Mouse (Mus musculus) gastrocnemius, adult 8-10 months (tissue): Measurements from ENCODE around the gene Srrd. TPM values are rescaled to one million over a fixed set of nuclear protein-coding genes. Genes with fewer than 3 reads are reported as not detected.
A peak's percentile ranks its signal among the peaks of the same experiment; 100 is the strongest.
"Not testable (repeated sequence)": the region's sequence is repeated elsewhere in the genome, so short reads cannot be mapped to it uniquely, and the experiment has no call there.

Experiments used
- DNase-seq, 2 experiments: peaks; one replicate each; pipeline ENCODE4 v3.0.0; 2022; ENCODE audit warnings: low spot score in 2 of 2
- total RNA-seq, 4 experiments: library from RNA; stranded (reverse); gene quantifications; 2 replicates each; pipeline ENCODE4 v1.2.4; 2022

Srrd gene
- total RNA-seq, 4 experiments from 2014 or later, result 3.8 to 7.2 (median 5.1) TPM

DNA sequence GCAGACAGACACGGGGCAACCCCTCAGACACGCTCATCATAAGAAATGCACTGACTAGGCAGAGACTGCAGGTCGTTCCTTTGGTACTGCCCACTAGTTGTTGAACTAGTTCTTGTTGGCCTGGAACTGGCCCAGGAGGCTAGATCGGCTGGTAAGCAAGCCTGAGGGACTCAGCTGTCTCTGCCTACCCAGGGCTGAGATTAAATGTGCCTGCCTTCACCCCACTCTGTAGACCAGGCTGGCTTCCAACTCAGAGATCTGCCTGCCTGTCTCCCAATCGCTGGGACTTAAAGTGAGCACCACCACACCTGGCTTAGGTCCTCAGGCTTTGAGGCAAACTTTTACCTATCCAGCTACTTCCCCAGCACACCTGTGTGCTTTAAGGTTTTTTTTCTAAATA, 22.5 kb downstream of the Srrd start:
- DNase-seq, result no peak

DNA sequence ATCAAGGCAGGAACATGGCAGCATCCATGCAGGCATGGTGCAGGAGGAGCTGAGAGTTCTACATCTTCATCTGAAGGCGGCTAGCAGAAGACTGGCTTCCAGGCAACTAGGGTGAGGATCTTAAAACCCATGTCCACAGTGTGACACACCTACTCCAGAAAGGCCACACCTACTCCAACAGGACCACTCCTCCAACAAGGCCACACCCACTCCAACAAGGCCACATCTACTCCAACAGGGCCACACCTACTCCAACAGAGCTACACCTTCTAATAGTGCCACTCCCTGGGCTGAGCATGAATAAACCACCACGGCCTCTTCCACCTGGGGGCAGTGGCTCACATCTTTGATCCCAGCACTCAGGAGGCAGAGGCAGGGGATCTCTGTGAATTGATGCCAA, 23.5 kb downstream of the Srrd start:
- DNase-seq, result not testable (repeated sequence)

DNA sequence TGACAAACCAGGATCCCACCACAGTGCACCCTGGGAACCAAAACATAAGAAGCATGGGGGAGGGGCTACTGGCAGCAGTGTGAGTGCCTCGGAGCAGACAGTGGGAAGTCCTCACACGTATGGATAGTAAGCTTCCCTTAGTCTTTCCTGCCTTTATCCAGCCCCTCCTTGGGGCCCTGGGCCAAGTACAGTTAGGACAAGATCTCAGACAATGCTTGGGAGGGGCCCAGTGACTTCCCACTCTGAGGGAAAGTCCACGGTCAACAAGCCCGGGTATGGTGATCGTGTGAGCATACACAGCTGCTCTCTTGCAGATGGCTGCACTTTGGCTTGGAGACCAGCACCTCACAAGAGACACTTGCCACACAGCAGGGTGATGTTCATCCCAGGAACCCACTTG, 25.5 kb downstream of the Srrd start:
- DNase-seq, result no peak

DNA sequence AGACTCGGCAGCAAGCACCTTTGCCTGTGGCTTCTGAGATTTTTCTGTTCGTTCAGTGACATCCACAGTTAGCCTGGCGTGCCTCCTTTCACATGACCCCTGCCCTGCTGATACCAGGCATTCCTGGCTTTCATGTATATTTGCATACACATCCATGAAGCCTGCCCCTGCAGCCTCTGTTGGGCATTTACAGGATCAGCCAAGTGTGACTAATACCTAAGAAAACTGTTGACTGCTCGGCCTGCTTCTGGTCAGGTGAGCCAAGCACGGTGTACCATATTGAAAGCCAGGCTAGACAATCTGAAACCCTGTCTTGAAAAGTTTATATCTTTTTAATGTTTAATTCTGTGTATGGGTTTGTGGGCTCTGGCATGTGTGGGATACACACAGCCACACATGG, 26.4 kb downstream of the Srrd start:
- no peak for DNase-seq

DNA sequence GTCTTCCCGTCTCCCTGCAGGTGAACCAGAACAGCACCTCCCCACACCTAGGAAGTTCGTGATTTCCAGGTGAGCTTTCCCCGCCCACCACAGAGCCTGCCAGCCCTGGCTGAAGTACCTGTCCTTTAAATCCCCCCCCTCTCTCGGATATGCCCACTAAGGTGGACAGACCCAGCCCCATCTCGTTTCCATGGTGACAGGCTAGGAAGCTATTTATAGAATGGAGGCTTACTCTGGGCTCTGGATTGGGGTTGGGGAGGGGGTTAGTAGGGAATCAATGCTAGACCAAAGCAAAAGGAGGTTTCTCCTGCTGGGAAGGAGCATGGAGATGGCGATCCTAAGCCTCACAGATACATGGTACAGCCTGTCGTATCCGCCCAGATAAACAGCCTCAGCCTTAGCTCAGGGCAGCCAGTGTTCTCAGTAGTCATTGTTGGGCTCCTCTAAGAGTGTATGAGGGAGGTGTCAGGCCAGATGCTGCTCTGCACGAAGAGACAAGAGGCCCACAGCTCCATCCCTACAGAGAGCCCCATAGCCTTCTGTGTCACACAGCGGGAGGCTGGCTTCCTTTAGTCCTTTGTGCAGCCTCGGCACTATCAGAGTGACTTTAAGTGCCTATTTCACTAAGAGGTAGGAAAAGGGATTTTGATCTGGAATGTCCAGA, 29.5 kb downstream of the Srrd start:
- DNase-seq, result no peak

DNA sequence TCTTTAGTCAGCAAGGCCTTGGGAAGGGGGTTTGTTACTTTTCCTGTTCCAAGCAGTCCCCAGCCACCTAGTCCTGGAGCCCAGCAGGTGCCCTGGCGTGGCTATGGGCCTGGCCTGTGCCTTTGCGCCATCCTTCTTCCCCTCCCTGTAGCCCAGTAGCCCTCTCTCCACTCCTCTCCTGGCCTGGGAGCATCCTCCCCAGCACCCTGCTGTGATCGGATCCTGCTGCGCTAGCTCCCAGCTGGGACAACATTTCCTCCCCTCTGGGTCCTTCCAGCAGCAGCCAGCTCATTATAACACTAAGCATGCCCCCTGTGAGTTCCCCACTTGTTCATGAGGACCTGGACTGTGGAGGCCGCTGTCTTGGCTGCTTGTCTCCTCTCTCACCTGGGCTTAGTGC, 37.0 kb downstream of the Srrd start:
- DNase-seq, result no peak

DNA sequence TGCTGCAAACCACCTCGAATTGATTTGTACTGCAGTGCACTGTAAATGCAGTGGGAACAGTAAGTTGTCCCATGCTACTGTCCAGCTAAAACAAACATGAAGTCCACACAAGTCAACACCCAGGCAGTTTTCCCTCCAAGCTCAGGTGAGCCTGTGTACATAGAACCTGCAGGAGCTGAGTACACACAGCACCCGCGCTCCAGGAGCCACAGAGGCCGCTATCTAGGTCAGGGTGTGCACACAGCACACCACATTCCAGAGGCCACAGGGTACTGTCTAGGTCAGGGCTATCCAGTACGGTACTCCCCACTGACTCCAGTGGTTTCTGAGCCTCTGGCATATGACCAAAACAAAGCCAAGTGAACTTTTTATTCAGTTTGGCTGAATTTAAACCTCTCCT, 40.5 kb downstream of the Srrd start:
- DNase-seq, result no peak

DNA sequence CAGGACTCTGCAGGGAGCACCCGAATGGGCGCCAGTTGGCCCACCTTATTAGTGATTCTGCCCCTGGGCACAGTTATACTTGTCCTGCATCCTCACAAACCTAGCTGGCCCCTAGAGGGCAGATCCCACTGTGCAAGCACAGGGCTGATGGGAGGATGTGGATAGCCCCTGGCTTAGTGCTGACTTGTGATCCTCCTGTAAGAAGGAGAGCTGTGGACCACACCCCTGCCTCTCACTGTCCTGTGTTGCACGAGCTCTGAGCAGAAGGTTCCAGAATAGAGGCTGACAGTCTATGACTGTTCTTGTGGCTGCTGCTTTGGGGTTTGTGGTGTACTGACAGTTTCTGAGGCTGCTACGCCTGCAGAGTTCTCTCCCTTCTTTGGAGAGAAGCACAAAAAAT, 41.1 kb downstream of the Srrd start:
- DNase-seq, result no peak

DNA sequence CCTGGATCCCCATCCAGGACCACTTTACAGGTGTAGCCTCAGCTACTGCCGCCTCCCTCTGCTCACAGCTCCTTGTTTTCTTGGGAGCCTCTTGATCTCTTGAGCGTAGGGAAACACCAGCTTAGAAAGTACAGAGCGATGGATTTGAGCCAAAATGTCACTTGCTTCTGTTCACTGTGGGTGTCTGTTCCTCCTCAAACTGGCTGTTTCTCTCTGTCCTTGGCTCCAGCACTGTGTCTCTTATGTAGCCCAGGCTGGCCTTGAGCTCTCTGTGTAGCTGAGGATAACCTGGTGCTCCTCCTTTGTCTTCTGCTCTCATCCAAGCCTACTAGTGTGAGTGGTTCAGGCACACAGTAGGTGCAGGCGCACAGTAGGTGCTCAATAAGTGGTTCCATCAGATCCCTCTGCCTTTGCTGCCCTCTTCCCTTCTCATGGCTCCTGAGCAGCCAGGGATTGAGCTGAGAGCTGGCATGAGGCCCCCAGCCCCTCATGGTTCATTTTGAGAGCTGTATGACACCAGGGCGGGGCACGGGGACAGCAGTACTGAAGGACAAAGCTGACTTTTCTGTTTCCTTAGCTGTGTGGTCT, 42.0 kb downstream of the Srrd start:
- no peak for DNase-seq

DNA sequence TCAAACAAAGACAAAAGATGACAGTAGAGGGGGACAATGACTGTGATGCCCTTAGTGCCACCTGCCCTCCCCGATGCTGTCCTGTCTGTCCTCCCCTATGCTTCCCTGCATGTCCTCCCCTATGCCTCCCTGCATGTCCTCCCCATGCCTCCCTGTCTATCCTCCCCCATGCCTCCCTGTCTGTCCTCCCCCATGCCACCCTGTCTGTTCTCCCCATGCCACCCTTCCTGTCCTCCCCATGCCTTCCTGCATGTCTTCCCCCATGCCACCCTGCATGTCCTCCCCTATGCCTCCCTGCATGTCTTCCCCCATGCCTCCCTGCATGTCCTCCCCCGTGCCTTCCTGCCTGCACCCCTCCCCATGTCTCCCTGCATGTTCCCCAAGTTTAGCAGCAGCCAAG, 42.7 kb downstream of the Srrd start:
- no peak for DNase-seq

DNA sequence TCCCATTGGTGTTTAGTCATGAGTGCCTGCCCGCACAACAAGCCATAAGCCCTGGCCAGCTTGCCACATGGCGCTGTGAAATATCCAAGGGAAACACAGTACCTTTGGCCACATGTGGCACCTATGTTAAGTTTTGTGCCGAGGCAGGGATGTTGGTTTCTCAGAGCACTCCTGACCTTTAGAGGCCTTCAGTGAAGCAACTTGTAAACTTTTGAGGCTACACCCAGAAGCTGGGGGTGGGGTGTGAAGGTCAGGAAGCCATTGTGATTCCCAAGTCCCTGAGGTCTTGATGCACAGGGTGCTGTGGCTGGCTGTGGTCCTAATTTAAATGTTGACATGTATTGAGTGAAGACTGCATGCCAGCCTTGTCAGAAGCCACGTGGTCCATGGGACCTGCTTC, 43.4 kb downstream of the Srrd start:
- DNase-seq, result no peak

DNA sequence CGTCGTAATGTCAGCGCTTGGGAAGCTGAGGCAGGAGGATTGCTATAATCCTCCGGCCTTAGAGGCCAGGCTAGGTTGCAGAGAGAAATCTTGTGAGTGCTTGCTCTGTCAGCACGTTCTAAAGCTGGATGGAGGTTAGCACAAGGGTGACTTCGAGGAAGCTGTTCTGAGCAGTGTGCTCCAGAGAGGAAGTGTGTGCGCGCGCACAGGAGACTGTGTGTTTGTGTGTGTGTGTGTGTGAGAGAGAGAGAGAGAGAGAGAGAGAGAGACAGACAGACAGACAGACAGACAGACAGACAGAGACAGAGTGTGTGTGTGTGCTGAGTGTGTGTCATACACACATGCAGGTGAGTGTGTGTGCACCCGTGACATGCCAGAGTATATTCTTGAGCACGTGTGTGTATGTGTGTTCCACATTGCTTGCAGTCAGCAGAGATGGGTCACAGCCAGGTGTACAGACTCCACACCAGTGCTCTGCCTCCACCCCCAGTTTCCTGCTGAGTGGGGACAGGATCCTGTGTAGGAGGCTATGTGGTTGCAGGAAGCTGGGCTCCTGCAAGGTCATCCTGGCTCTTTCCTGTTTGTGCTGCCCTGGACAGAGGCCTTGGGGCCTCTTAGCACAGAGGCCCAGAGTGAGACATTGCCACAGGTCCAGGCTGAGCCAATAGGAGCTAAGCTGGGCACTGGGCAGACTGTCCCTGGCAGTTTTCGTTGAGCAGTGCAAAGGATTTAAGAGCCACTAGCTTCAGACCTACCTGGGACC, 44.4 kb downstream of the Srrd start:
- DNase-seq, result no peak

DNA sequence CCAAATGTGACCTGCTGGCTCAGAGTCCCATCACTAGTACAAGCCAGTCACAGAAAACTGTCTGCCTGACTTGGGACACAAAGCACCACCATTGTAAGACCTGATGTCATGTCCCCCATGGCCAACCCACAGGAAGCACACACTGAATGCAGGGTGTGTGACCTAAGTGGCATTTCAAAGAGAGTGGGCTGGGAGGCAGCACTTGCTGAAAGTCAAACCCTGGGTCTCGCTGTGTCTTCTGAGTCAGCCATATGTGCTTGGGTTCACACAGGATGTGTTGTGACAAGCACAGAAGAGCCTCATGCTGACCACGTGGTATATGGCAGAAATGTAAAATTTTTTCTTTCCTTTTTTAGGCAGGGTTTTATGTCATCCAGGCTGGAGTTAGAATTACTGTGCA, 45.6 kb downstream of the Srrd start:
- no peak for DNase-seq

DNA sequence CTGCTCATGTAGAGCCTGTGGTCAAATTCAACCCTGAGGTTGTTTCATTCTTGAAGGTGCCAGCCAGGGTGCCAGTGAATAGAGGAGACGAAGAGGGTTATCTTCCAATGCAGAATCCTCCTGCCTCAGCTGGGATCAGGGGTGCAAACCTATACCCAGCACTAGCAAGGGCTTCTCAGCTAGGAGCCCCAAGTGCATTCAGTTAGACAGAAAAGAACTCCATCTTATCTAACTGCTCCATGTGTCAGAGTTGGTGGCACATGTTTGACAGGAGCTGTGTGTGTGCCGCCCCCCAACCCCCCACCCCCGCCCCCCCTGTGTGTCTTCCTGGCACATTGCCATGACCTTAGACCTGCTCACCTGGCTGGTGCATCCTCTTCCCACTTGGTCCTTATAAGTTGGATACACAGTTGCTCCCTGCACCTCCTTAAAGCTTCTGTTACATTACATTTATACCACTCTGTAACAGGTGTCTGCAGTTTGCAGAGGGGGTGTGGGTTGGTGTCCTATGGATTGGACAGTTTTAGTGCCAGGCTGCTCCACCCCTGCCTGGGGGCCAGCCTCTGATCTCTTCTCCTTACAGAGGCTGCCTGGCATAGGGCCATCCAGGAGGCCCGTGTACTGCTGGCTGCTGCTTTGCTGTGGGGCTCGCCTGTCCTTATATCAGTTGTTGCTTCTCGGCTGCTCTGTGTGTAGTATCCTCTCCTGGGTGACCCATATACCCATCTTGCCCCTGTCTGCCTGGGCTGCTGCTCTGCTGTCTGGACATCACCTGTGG, 46.2 kb downstream of the Srrd start:
- DNase-seq, result no peak

DNA sequence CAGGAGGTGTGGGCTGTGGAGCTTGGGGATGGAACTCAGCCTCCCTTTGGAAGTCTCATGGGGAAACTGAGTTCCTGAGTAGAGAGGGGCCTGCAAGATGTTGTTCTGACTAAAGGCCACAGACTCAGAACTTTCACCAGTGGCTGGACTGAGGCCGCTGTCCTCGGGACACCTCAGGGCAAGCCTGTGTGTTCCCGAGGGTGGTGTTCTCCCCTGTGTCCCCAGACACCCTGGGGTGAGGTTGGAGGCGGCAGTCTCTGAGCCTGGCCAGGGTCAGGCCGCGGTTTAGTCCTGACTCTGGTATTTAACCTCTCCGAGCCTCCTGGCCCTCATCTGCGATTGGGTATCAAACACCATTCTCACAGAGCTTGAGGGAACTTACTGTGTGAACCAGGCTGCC, 47.3 kb downstream of the Srrd start:
- DNase-seq, result no peak

DNA sequence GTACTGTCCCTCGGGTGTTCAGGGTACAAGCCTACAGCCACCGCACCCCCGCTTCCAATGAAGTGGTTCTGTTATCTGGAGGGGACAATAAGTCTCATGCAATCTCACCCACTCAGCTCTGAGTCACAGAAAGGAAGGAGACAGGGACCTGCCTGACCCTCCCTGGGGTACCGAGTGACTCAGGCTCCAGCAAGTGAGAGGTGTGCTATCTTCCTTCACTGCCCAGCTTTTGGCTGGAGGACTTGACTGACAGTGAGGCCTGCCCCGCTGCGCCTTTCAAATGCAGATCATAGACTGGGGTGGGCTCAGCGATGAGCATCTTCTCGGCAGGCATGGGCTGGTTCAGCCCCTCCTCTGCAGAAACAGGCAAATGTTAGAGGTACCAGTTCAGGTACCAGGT, 47.7 kb downstream of the Srrd start:
- DNase-seq, result no peak

DNA sequence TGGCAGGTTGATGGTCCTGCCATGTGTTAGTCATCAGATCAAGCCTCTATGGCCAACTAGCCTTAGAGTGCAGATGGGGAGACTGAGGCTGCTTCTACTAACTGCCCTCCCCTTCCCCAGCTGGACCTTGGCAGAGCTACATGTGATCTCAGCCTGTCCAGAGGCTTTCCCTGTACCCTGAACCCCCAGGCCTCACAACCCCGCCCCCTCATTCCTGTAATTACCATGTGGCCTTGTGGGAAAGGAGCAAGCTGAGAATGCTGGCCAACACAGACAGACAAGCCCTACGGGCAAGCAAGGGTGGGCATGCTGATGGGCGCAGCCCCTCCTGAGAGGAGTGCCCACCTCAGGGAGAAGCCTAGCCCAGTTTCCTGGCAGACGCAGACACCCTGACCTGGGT, 48.1 kb downstream of the Srrd start:
- DNase-seq, result no peak

DNA sequence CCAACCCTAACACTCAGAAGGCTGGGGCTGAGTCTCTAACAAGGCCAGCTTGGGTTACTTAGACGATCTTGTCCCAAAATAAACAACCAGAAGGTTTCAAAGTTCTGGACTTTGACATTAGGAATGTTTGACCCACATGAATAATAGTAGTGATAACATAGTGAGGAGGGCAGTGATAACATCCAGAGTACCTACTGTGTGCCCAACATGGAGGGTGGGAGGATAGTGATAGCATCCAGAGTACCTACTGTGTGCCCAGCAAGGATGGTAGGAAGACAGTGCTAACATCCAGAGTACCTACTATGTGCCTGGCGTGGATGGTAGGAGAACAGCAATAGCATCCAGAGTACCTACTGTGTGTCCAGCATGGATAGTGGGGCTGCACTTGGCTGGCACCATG, 49.0 kb downstream of the Srrd start:
- no peak for DNase-seq

DNA sequence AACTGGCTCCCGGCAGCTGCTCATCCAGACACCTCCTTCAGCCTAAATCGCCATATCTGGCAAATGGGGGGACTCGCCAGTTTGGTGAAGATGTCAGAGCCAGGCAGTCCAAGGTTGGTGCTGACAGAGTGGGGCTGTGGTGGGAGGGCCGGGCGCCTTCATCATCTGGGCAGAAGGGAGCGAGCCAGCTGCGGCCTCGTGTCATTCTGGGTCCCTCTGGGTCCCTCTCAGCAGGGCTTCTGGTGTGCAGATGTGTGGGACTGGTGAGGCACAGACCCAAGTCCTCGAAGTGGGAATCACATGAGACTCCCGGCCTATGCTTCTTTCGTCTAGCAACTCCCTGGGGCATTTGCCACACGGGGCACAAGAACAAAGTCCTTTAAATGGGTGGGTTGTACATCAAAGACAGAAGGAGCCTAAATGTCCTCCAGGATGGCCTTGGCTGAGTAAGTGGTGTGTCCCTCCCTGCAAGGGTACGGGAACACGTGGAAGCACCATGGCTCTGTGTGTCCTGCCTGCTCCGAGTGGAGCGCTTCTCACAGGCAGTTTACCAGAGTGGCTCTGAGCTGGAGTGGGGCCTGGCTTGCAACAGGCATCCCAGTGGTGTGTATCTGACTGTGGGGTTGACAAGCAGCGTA, 50.4 kb downstream of the Srrd start:
- DNase-seq, result no peak

DNA sequence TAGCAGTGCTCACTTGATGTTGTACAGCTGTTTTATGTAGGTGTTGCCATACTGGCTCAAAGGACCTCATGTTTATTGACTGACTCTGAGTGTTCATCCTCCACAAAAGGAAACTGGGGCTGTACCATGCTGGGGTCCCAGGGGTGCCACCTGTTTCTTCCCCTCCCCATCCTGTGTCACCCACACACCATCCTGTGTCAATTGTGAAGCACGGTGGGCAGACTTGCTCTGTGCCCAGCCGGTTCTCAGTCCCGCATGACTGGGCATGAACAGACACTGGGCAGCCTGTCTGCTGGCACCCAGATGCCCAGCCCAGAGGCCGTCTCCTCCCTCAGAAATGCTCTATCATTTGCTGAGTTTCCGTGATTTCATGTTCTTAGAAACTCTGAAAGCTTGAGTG, 51.0 kb downstream of the Srrd start:
- DNase-seq, result no peak

DNA sequence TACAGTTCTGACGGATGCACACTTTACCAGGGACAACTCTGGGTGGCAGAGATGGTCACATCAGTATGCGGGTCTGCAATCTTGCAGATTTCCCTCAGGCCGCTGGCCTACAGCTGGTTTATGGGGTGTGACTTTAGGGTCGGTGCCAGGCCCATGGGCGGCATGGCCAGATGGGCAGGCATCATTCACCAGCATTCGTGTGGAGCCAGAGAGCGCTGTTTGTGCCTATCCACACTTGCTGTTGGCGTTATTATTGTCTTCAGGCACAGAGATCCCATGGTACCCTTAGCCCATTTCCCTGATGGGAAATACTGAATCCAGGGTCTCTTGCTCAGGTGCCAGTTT, 52.3 kb downstream of the Srrd start:
- DNase-seq, result peak in 1 of 2 experiments; percentile 44
